Mouse (Mus musculus) liver, embryonic 14.5 days (tissue): ENCODE results near the gene Ror2.

Experiments used
- CTCF ChIP-seq: IDR thresholded peaks from 2 replicates; pipeline ENCODE4 v1.5.1; 2016; ENCODE audit warnings: antibody characterized with exemption, low read depth, control low read depth
- EP300 ChIP-seq: IDR thresholded peaks from 2 replicates; pipeline ENCODE4 v1.6.1; 2016; ENCODE audit warnings: antibody characterized with exemption, low read depth

- TF ChIP-seq EP300 (no peak), CTCF (no peak)
Measured at GRCm38 (mm10) chr13:53244151-53244550, 41.8 kb downstream of the Ror2 start.
